Mouse (Mus musculus): ENCODE results near the gene Dcaf11.

Gene Dcaf11

DNA sequence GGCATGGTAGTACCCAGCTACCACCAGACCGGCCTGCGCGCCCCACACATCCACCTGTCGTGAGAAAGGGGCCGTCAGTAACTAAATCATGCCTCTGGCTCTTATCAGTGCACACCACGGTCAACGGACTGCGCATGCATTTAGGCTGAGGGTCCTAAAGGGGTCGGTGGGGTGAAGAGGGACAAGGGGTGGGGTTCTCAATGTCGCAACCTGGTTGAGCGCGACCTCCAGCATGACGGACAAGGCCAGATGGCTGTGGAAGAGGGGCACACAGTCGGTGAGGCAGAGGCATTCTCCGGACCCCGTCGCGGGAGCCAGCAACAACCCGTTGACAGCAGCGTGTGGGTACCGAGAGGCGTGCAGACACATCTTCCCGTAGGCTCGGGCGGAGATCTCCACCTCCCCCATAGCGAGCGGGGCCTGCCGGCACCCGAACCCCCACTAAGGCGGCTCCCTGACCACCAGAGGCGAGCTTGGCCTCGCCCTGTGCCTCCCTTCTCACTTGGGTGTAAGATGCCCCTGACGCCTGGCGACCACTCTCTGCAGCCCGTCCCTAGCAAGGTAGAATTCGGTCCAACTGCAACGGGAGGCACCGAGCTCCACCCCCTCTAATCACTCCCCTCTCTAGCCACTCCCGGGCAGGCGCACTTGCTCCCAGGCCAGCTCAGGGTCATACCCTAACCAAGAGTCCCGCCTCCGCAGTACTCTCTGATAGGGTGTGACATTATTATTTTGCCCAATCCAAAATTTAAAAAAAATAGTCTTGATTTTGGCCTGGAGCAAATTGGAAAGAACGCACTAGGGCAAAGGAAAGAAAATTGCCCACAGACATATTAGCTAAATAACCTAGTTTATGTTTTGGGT, 25.1 kb downstream of the Dcaf11 start, which contains the start of gene Emc9:
TSS of gene Emc9 (minus strand) at position 601 of the 864 bp plus-strand sequence.
- peak; percentile 86 to 88 for DNase-seq (ENCODE audit: low spot score in 2 of 2)

DNA sequence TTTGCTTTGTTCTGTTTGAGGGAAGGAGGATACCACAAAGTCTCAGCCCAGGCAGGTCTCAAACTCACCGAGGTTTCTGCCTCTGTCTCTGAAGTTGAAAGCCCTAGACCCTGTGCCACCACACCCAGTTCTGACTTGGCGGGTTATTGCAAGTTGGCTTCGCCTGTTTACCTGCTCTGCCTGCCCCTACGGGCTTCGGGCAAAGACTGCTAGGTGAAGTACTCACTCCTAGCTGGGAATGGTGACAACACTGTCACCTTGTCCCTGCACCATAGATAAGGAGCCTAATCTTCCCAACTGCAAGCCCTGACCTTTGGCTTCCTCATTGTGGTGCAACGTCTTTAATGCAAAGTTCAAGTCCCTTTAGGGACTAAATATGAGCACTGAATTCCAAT, 25.8 kb downstream of the Dcaf11 start:
- DNase-seq (ENCODE audit: low spot score in 2 of 2) = no peak

- no peak for DNase-seq (ENCODE audit: low spot score in 2 of 2)
Measured at GRCm38 (mm10) chr14:55586149-55586548, 26.3 kb downstream of the Dcaf11 start.

- no peak for DNase-seq (ENCODE audit: low spot score in 2 of 2)
Measured at GRCm38 (mm10) chr14:55589271-55589670, 29.5 kb downstream of the Dcaf11 start.

DNA sequence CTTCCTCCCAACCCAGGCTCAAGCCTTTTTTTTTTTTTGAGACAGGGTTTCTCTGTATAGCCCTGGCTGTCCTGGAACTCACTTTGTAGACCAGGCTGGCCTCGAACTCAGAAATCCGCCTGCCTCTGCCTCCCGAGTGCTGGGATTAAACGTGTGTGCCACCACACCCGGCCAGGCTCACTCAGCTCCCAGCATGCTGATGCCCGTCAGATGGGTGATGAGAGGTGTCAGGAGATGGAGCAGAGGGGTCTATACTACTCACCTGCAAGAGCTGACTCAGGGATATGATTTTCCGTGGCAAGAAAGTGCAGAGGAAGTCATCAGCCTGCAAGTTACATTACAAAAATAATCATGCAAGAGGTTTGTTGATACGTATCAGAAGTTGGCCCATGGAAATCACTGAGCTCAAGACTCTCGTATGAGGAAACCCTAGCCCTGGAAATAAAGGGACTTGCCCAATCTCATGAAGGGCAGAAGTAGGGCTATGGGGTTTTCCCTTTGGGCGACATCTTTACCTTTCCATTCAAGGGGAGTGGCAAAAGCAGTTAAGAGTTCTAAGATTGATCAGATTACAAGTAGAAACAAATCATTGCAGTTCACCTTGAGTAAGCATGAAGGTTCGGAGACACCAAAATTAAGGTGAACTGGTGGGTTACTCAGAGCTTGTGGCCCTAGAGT, 30.1 kb downstream of the Dcaf11 start:
- no peak for DNase-seq (ENCODE audit: low spot score in 2 of 2)

DNA sequence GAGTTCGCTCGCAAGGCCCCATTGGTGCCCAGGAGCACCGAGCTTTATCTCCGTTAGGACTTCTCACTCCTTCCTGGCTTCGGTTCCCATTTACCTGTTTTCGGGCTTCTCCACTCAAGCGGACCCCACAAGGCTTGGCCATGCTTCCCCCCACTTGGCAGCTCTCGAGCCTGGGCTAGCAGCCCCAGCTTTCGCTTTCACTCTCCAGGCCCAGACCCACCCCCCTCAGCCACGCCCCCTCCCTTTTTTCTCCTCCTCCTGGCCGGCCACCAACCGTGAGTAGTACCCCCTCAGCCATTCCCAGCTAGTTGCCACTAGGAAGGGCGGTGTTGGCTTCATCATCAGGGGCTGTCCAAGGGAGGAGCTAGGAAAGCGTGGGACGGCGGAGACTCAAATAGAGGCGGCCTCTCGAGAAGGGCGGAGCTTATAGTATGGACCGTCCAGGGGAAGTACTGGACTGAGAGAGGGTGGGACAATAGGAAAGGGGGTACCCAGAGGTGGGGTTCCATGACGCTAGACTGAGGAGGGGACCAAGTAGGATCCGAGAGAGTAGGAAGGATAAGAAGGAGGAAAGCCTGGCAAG, 31.0 kb downstream of the Dcaf11 start, which contains the start of gene Psme2:
TSS of gene Psme2 (minus strand) at position 366 of the 583 bp plus-strand sequence.
- peak; percentile 98 to 99 for DNase-seq (ENCODE audit: low spot score in 2 of 2)

DNA sequence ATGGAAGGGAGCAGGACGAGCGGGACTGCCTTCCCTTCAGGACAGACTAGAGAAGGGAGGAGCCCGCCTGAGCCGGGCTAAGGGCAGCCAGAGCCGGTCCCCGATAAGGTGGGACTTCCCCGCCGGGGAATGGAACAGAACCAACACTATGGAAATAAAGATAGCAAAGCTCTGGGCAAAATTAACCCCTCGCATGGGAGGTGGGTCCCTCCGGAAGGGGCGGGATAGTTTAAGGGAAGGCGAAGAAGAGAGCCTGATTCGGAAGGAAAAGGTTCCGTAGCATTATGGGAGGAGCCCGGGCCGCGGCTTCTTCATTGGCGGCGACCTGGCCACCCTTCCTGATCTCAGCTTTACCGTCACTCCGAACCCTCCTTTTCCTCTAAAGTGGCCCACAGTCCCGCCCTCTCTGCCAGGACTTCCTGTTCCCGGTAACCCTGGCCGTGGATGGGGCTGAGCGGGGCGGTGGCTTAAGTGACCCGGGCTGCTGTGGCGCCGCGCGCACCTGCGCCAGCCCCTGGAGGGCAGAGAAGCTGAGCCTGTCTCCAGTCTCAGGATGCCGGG, 31.6 kb downstream of the Dcaf11 start, which contains the start of gene Rnf31:
TSS of gene Rnf31 (plus strand) at position 378 of the 561 bp plus-strand sequence.
- peak; percentile 97 to 98 for DNase-seq (ENCODE audit: low spot score in 2 of 2)

DNA sequence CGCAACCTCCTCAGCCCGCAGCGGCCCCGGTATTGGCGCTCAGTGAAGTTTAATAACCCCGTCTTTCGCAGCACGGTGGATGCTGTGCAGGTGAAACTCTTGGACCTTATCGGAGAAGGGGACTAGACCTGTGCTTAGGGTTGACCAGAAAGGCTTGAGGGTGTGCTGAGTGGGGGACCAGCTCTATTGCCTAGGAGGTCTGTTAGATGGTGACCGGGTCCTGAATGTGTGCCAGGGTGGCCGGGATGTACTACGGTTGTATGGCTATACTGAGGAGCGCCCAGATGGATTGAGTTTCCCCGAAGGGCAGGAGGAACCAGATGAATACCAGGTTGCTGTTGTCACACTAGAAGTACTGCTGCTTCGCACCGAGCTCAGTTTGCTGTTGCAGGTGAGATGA, 32.4 kb downstream of the Dcaf11 start:
- no peak for DNase-seq (ENCODE audit: low spot score in 2 of 2)

DNA sequence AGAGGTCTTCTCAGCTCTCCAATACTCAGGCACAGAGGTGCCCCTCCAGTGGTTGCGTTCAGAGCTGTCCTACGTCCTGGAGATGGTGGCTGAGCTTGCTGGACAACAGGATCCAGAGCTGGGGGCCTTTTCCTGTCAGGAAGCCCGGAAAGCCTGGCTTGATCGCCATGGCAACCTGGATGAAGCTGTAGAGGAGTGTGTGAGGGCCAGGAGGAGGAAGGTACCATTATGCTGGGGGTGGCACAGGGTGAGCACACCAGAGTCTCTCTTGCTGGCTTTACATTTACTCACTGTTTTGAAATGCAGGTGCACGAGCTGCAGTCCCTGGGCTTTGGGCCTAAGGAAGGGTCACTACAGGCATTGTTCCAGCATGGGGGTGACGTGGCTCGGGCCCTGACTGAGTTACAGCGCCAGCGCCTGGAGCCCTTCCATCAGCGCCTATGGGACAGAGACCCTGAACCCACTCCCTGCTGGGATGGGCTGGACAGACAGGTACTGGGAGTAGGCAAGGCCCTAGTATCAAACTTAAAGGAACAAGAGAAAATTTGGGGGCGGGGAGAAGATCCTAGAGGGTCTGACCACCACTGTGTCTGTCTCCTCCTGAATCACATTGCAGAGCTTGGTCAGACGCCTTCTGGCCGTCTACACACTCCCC, 36.4 kb downstream of the Dcaf11 start:
- no peak for DNase-seq (ENCODE audit: low spot score in 2 of 2)

DNA sequence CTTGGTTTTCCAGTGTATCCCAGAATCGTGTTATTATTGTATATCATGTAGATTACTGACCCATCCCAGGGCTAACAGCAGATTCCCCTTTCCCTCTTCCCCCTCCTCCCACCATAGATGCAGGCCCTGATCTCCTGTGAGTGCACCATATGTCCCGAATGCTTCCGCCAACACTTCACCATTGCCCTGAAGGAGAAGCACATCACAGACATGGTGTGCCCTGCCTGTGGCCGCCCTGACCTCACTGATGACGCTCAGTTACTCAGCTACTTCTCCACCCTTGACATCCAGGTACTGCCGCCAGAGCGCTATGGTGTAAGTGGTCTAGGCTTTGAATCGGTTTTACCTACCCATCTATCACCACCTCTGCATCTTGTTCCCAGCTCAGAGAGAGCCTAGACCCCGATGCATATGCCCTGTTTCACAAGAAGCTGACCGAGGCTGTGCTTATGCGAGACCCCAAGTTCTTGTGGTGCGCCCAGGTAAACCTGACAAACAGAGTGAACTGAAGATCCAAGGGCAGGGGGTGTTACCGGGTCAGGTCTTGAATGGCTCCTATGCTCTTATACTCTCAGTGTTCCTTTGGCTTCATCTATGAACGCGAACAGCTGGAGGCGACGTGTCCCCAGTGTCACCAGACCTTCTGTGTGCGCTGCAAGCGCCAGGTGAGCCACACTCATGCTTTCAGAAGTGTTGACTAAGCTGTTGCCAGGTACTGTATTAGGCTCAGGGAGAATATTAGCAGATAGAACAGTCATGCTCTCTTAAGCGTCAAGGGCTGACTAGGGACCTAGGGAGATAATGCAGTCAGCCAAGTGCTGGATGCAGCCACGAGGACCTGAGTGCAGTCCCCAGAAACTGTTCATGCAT, 39.0 kb downstream of the Dcaf11 start:
- no peak for DNase-seq (ENCODE audit: low spot score in 2 of 2)

- no peak for DNase-seq (ENCODE audit: low spot score in 2 of 2)
Measured at GRCm38 (mm10) chr14:55603271-55603632, 43.4 kb downstream of the Dcaf11 start, which contains the start of gene Irf9. Gene Irf9, plus strand, starts transcription at chr14:55603571.

DNA sequence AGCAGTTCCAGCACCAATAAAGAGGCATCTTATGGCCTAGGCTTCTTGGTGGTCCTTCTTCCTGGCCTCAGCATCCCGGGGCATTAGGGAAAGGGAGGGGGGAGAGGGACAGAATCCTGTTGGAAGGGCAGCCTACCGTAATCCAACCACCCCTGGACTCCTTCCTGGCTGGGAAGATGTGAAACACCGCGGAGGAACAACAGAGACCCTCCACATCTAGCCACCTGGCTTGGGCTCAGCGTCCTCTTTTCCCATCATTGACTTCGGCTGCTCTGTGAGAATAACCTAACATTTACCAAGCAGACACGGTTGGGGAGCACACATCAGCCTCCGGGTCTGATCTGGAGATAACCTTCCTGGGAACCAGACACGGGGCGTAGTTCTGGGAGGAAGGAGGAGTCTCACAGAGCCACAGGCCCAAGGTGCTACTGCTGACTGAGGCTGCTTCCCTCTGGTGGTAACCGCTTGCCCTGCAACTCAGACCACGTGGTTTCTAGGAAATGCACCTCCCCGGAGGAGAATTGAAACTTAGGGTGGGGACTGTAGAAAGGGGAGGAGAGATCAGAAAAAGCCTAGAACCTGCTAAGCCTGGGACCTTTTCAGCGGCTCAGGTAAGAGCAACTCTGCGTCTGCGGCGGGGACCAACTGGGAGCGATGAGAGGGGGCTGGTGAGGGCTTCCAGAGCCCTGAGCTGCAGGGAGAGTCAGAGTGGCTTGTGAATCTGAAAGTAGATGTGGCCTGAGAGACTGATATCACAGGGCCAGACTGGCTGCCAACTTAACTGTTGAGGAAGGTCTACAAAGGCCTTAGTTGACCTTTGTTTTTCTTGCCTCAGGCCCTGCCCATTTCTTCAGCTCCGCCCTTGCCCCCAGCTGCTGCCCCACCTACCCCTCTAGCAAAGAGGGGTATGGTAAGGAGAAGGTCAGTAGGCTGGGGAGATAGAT, 44.1 kb downstream of the Dcaf11 start:
- DNase-seq (ENCODE audit: low spot score in 2 of 2) = peak; percentile 93 to 95

DNA sequence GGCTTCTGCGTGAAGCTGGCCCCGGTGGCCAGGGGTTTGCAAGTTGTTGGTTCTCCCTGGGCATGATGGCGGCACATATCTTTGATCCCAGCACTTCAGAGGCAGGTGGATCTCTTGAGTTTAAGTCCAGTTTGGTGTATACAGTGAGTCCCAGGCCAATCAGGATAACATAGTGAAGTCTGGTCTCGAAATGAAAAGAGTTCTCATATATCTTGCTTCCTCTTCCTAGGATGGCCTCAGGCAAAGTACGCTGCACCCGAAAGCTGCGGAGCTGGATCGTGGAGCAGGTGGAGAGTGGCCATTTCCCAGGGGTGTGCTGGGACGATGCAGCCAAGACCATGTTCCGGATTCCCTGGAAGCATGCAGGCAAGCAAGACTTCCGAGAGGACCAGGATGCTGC, 45.0 kb downstream of the Dcaf11 start:
- DNase-seq (ENCODE audit: low spot score in 2 of 2) = no peak

DNA sequence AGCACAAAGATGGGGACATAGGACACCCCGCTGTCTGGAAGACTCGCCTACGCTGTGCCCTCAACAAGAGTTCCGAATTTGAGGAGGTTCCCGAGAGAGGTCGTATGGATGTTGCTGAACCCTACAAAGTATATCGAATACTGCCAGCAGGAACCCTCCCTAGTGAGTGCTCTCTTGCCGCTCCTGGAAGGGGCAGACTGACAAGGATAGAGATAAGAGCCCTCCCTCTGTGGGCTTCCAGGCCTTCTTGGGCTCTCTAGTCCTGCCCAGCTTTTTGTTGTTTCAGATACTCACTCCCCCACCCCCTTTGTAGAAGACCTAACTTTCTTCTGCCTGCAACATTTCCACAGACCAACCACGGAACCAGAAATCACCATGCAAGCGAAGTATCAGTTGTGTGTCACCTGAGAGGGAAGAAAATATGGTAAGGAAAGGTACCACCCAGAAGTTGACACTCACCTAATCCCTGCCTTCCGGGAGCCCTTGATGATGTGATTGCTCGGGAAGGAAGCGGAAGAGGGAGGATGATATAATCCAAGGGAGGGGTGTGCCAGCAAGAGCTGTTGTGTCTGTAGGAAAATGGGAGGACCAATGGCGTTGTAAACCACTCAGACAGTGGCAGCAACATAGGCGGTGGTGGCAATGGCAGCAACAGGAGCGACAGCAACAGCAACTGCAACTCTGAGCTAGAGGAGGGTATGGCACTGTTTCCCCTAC, 46.1 kb downstream of the Dcaf11 start:
- no peak for DNase-seq (ENCODE audit: low spot score in 2 of 2)

DNA sequence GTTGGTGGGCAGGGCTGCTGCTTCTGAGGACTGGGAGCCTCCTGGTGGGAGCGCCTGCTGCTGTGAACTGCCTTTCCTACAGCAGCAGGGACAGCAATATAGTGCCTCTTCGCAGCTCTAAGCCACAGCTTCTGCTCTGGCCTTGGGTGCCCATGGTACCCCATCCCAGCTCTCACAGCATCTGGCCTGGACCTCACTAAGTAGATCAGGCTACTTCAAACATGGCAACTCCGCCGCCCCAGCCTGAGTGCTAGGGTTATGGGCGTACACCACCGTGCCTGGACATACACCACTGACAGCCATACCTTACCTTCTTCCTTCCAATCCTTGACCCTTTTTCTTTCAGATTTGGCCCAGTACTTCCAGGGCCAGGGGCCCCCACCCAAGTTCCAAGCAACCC, 48.5 kb downstream of the Dcaf11 start:
- DNase-seq (ENCODE audit: low spot score in 2 of 2) = no peak

DNA sequence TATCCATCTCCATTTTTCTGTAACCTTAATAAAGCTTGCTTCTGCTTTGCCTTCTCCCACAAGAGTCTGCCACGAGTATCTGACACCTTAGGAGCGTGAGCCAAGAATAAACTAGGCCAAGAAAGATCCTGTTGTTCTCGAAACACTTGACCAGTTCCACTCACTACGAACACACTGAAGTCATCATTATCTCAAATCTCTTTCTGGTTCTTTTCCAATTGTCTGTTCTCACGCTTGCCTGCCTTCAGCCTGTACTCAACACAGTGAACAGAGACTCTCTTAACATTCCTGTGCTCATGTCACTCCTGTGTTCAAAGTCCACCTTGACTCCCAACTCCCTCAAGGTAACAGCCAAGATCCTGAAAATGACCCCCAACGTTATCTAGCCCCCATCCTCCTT, 53.5 kb downstream of the Dcaf11 start:
- no peak for DNase-seq (ENCODE audit: low spot score in 2 of 2)

DNA sequence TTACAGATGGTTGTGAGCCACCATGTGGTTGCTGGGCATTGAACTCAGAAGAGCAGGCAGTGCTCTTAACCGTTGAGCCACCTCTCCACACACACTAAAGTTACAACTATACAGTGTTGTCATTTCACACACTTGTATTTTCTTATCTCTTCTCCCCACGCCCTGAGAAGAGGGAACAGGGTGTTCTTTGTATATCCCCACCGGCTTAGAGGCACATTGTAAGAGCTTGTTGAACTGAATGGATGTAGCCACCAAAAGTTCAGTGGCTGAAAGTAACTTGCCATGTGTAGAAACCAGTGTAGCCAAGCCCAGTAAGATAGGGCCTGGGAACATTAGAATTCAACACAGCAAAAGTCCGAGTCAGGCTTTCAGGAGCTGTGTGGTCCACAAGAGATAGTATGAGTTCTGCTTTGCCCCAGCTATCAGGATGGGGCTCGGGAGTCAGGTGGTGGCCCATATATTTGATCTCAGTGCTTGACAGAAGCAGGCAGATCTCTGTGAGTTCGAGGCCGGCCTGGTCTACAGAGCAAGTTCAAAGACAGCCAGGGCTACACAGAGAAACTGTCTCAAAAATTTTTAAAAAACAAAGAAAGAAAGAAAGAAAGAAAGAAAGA, 54.9 kb downstream of the Dcaf11 start:
- no peak for DNase-seq (ENCODE audit: low spot score in 2 of 2)

DNA sequence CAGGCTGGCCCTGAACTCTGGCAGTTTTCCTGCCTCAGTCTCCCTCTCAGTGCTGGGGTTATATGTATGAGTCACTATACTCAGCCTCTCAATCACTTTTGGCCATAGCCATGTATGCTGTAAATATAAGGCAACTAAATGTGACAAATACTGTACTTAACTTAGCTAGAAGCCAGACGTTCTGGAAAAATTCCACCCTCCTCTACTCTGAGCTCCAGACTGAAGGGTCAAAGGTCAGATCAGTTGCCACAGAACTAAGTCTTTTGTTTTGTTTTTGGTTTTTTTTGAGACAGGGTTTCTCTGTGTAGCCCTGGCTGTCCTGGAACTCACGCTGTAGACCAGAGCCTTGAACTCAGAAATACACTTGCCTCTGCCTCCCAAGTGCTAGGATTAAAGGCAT, 56.1 kb downstream of the Dcaf11 start:
- DNase-seq (ENCODE audit: low spot score in 2 of 2) = no peak

Measured in heart, adult 9 months (tissue).